Mouse (Mus musculus) testis, adult 2 months (tissue): ENCODE data around the gene Axin2. TPM values are rescaled to one million over a fixed set of nuclear protein-coding genes. Genes with fewer than 3 reads are reported as not detected.

Experiments used
- H3K27ac ChIP-seq: fragments of 200-500 bp; 2 replicates; pipeline ENCODE4 v1.5.1; 2012; ENCODE audit warnings: low read depth, low read length; ENCODE audit not compliant: control insufficient read depth, insufficient read depth
- H3K27me3 ChIP-seq: fragments of 200-500 bp; 2 replicates; pipeline ENCODE4 v1.6.1; 2012; ENCODE audit warnings: mild to moderate bottlenecking, low read length, moderate library complexity; ENCODE audit not compliant: control insufficient read depth, insufficient read depth
- H3K36me3 ChIP-seq: fragments of 200-500 bp; 2 replicates; pipeline ENCODE4 v1.6.1; 2012; ENCODE audit warnings: mild to moderate bottlenecking, low read length; ENCODE audit not compliant: control insufficient read depth, insufficient read depth
- H3K4me1 ChIP-seq: fragments of 200-500 bp; 2 replicates; pipeline ENCODE4 v1.6.1; 2012; ENCODE audit warnings: low read length; ENCODE audit not compliant: control insufficient read depth, insufficient read depth
- H3K4me3 ChIP-seq: fragments of 200-500 bp; 2 replicates; pipeline ENCODE4 v1.5.1; 2012; ENCODE audit warnings: low read depth, mild to moderate bottlenecking, low read length, moderate library complexity, mixed read lengths; ENCODE audit not compliant: control insufficient read depth
- CTCF ChIP-seq: fragments of 200-500 bp; IDR thresholded peaks from 2 replicates; pipeline ENCODE4 v1.5.1; 2012; ENCODE audit warnings: low read depth, mild to moderate bottlenecking, inconsistent platforms, low read length, moderate library complexity; ENCODE audit not compliant: control insufficient read depth, insufficient read depth, insufficient replicate concordance
- POLR2A ChIP-seq: fragments of 200-500 bp; IDR thresholded peaks from 2 replicates; pipeline ENCODE4 v1.6.1; 2012; ENCODE audit warnings: low read depth, mild to moderate bottlenecking, inconsistent platforms, low read length, moderate library complexity; ENCODE audit not compliant: control insufficient read depth
- polyA plus RNA-seq: library from polyadenylated mRNA; depleted of rRNA; stranded (reverse); fragments of >200 nt; gene quantifications from 2 replicates; pipeline ENCODE4 v1.2.3, GENCODE M21; 2012

Gene Axin2
- polyA plus RNA-seq, 1 experiment, result 1.9 TPM

GRCm38 (mm10) chr11:108975583-108975982, 55.4 kb downstream of the Axin2 start:
- no peak for TF ChIP-seq POLR2A
- no peak for TF ChIP-seq CTCF
- Histone ChIP-seq H3K27ac (no peak overlapping the region), H3K4me3 (no peak overlapping the region), H3K27me3 (no peaks in the 10 kb centered on the region), H3K4me1 (peaks cover 6% of the 10 kb centered on the region), H3K36me3 (no peaks in the 10 kb centered on the region)

- H3K27ac ChIP-seq, result no peak overlapping the region
- no peaks in the 10 kb centered on the region for H3K36me3 ChIP-seq
- H3K4me1 ChIP-seq, result no peaks in the 10 kb centered on the region
- TF ChIP-seq CTCF, result no peak
- TF ChIP-seq POLR2A, result no peak
- no peak overlapping the region for H3K4me3 ChIP-seq
- H3K27me3 ChIP-seq, result no peaks in the 10 kb centered on the region
Measured at GRCm38 (mm10) chr11:108980530-108980929, 60.4 kb downstream of the Axin2 start.

GRCm38 (mm10) chr11:108981012-108981411, 60.9 kb downstream of the Axin2 start:
- Histone ChIP-seq H3K4me3 (no peak overlapping the region), H3K27me3 (no peaks in the 10 kb centered on the region), H3K36me3 (no peaks in the 10 kb centered on the region), H3K27ac (no peak overlapping the region), H3K4me1 (no peaks in the 10 kb centered on the region)
- no peak for TF ChIP-seq CTCF
- TF ChIP-seq POLR2A, result no peak

GRCm38 (mm10) chr11:108983409-108984064, 63.4 kb downstream of the Axin2 start:
- Histone ChIP-seq H3K36me3 (no peaks in the 10 kb centered on the region), H3K4me3 (no peak overlapping the region), H3K27ac (no peak overlapping the region), H3K27me3 (no peaks in the 10 kb centered on the region), H3K4me1 (no peaks in the 10 kb centered on the region)
- TF ChIP-seq CTCF (no peak), POLR2A (no peak)

GRCm38 (mm10) chr11:108984711-108985419, 64.7 kb downstream of the Axin2 start:
- Histone ChIP-seq H3K36me3 (no peaks in the 10 kb centered on the region), H3K27me3 (no peaks in the 10 kb centered on the region), H3K27ac (no peak overlapping the region), H3K4me3 (no peak overlapping the region), H3K4me1 (no peaks in the 10 kb centered on the region)
- no peak for TF ChIP-seq CTCF
- no peak for TF ChIP-seq POLR2A

GRCm38 (mm10) chr11:108985836-108986235, 65.7 kb downstream of the Axin2 start:
- no peaks in the 10 kb centered on the region for H3K36me3 ChIP-seq
- H3K4me3 ChIP-seq, result no peak overlapping the region
- TF ChIP-seq CTCF (no peak), POLR2A (no peak)
- no peaks in the 10 kb centered on the region for H3K4me1 ChIP-seq
- no peak overlapping the region for H3K27ac ChIP-seq
- no peaks in the 10 kb centered on the region for H3K27me3 ChIP-seq

GRCm38 (mm10) chr11:108987226-108987625, 67.1 kb downstream of the Axin2 start:
- no peaks in the 10 kb centered on the region for H3K36me3 ChIP-seq
- TF ChIP-seq CTCF, result no peak
- TF ChIP-seq POLR2A, result no peak
- H3K4me1 ChIP-seq, result no peaks in the 10 kb centered on the region
- no peak overlapping the region for H3K27ac ChIP-seq
- H3K27me3 ChIP-seq, result no peaks in the 10 kb centered on the region
- H3K4me3 ChIP-seq, result no peak overlapping the region

- H3K27ac ChIP-seq, result no peak overlapping the region
- no peaks in the 10 kb centered on the region for H3K27me3 ChIP-seq
- no peak overlapping the region for H3K4me3 ChIP-seq
- TF ChIP-seq CTCF (no peak), POLR2A (no peak)
- no peaks in the 10 kb centered on the region for H3K36me3 ChIP-seq
- no peaks in the 10 kb centered on the region for H3K4me1 ChIP-seq
Measured at GRCm38 (mm10) chr11:108987705-108988104, 67.6 kb downstream of the Axin2 start.
